Mouse (Mus musculus): ENCODE data around the gene Prim2.
"Not testable (repeated sequence)": the region's sequence is repeated elsewhere in the genome, so short reads cannot be mapped to it uniquely, and the experiment has no call there.

GRCm38 (mm10) chr1:33631002-33631618 lies 38.5 kb downstream of the Prim2 start:
- not testable (repeated sequence) for TF ChIP-seq CTCF (IDR thresholded peaks at IDR 0.05; ENCODE audit: borderline replicate concordance, insufficient read depth, low read length); POLR2A (IDR thresholded peaks at IDR 0.05; ENCODE audit: low read depth, low read length)
